Mouse (Mus musculus) lung, embryonic 14.5 days (tissue): ENCODE results near the gene Cdc25b. TPM values are rescaled to one million over a fixed set of nuclear protein-coding genes. Genes with fewer than 3 reads are reported as not detected.

Source experiments
- ATAC-seq: fragments of 200-750 bp; cut with Nextera tagmentation; 2 replicates; pipeline ENCODE4 v1.8.0; 2017; ENCODE audit warnings: mild to moderate bottlenecking, moderate TSS enrichment, moderate library complexity; ENCODE audit not compliant: insufficient read depth
- DNase-seq: peaks from one replicate; pipeline ENCODE4 v3.0.0-alpha.2; 2015
- H3K27ac ChIP-seq: fragments of 300-500 bp; sonication (generic); 2 replicates; pipeline ENCODE4 v1.5.1; 2014; ENCODE audit warnings: low read depth, mild to moderate bottlenecking, moderate library complexity
- H3K27me3 ChIP-seq: fragments of 300-500 bp; sonication (generic); 2 replicates; pipeline ENCODE4 v1.6.1; 2014; ENCODE audit warnings: low read length, control low read depth; ENCODE audit not compliant: insufficient read depth
- H3K36me3 ChIP-seq: fragments of 300-500 bp; sonication (generic); 2 replicates; pipeline ENCODE4 v1.6.1; 2014; ENCODE audit warnings: control low read depth; ENCODE audit not compliant: insufficient read depth
- H3K4me1 ChIP-seq: fragments of 300-500 bp; sonication (generic); 2 replicates; pipeline ENCODE4 v1.6.1; 2014; ENCODE audit warnings: antibody characterized with exemption, control low read depth; ENCODE audit not compliant: insufficient read depth
- H3K4me2 ChIP-seq: fragments of 300-500 bp; sonication (generic); 2 replicates; pipeline ENCODE4 v1.6.1; 2014; ENCODE audit warnings: mild to moderate bottlenecking
- H3K4me3 ChIP-seq: fragments of 300-500 bp; sonication (generic); 2 replicates; pipeline ENCODE4 v1.5.1; 2014; ENCODE audit warnings: low read depth, low read length
- H3K9ac ChIP-seq: fragments of 300-500 bp; sonication (generic); 2 replicates; pipeline ENCODE4 v1.6.1; 2014
- H3K9me3 ChIP-seq: fragments of 300-500 bp; sonication (generic); 2 replicates; pipeline ENCODE4 v1.6.1; 2016; ENCODE audit warnings: low read depth, low read length, control low read depth
- CTCF ChIP-seq: IDR thresholded peaks from 2 replicates; pipeline ENCODE4 v1.5.1; 2016; ENCODE audit warnings: antibody characterized with exemption, low read depth
- WGBS: fragments of 180-500 bp; shearing (Covaris S2); extraction: QIAGEN DNeasy Blood & Tissue Kit; methylation state at CpG from one replicate; pipeline ENCODE4 v1.1.7; 2014; 5-methylcytosine and 5-hydroxymethylcytosine counted together
- polyA plus RNA-seq: library from polyadenylated mRNA; unstranded; fragments of >200 nt; fragmentation: Nextera tagmentation; extraction: Ambion mirVana; gene quantifications from 2 replicates; pipeline ENCODE4 v1.2.1, GENCODE M21; 2014

Cdc25b gene
- polyA plus RNA-seq, 1 experiment from 2014 or later = 59.6 TPM

DNA sequence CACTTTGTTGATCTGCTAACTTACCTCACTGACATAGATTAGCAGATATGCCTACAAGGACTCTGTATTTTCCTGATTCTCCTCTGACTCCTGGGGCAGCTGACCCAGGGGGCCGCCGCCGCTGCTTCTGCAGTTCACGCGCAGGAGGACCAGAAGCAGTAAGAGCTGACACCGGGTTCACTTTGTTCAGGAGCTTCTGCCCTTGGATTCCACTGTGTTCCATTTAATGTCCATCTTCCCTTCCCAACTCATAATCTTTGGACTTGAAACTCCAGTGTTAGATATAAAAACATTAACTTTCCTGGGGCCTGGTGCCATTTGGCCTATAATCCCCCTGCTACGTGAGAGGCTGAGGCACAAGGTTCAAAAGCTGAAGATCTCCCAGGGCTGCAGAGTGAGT lies 22.8 kb upstream of the Cdc25b start:
- H3K27me3 ChIP-seq = no peaks in the 10 kb centered on the region
- no peak for DNase-seq
- no peak for TF ChIP-seq CTCF
- H3K9me3 ChIP-seq = no peaks in the 10 kb centered on the region
- no peak overlapping the region for H3K4me3 ChIP-seq
- no peak overlapping the region for H3K27ac ChIP-seq
- H3K4me1 ChIP-seq = 0 out of 2 replicates have a peak, but pooled peaks cover under 1% of the 10 kb centered on the region
- no peak overlapping the region for H3K4me2 ChIP-seq
- ATAC-seq = no peak
- no peaks in the 10 kb centered on the region for H3K36me3 ChIP-seq
- H3K9ac ChIP-seq = no peak overlapping the region
- 65% methylated on average over 7 of the region's 7 CpGs for WGBS

- H3K4me1 ChIP-seq = no peaks in the 10 kb centered on the region
- DNase-seq (no peak), ATAC-seq (no peak)
- no peak for TF ChIP-seq CTCF
- no peaks in the 10 kb centered on the region for H3K36me3 ChIP-seq
- WGBS = 85% methylated on average over 2 of the region's 2 CpGs
- no peak overlapping the region for H3K4me3 ChIP-seq
- H3K4me2 ChIP-seq = no peak overlapping the region
- no peaks in the 10 kb centered on the region for H3K9me3 ChIP-seq
- H3K27ac ChIP-seq = no peak overlapping the region
- H3K27me3 ChIP-seq = peaks cover 10% of the 10 kb centered on the region
- no peak overlapping the region for H3K9ac ChIP-seq
These were observed 20.6 kb upstream of the Cdc25b start for GRCm38 (mm10) chr2:131166172-131166571.

GRCm38 (mm10) chr2:131167984-131168383 lies 18.8 kb upstream of the Cdc25b start:
- H3K36me3 ChIP-seq = no peaks in the 10 kb centered on the region
- peaks cover 28% of the 10 kb centered on the region for H3K27me3 ChIP-seq
- H3K9me3 ChIP-seq = no peaks in the 10 kb centered on the region
- no peak overlapping the region for H3K27ac ChIP-seq
- 73% methylated on average over 6 of the region's 6 CpGs for WGBS
- DNase-seq = no peak
- no peak overlapping the region for H3K9ac ChIP-seq
- H3K4me1 ChIP-seq = no peaks in the 10 kb centered on the region
- no peak overlapping the region for H3K4me2 ChIP-seq
- no peak for TF ChIP-seq CTCF
- H3K4me3 ChIP-seq = no peak overlapping the region
- ATAC-seq = no peak

GRCm38 (mm10) chr2:131168914-131169313 lies 17.8 kb upstream of the Cdc25b start:
- Histone ChIP-seq H3K27ac (no peak overlapping the region), H3K4me2 (no peak overlapping the region), H3K9me3 (no peaks in the 10 kb centered on the region), H3K9ac (no peak overlapping the region), H3K4me3 (no peak overlapping the region), H3K4me1 (no peaks in the 10 kb centered on the region), H3K27me3 (peaks cover 30% of the 10 kb centered on the region), H3K36me3 (no peaks in the 10 kb centered on the region)
- 60% methylated on average over 1 of the region's 1 CpGs for WGBS
- no peak for TF ChIP-seq CTCF
- ATAC-seq (0 out of 2 replicates have a peak, but pooled peaks have one; percentile 19), DNase-seq (no peak)

DNA sequence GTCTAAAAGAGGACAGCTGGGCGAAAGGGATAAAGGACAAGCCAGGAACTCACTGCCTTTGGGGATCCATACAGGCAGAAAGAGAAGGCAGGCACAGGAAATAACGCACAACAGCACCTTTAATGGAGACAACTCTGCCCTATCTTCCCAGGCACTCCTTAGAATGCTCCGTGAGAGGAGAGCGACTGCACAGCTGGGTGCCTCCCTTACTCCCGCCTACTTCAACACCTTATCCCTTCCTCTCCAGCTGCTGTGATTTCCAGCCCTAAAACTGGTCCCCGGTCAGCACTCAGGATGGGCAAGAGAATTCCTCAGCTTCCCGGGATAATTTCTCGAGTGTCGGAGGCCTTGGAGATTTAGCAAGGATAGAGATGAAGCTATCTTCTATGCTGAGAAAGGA lies 15.8 kb upstream of the Cdc25b start:
- DNase-seq = no peak
- Histone ChIP-seq H3K36me3 (0 out of 2 replicates have a peak, but pooled peaks cover 1% of the 10 kb centered on the region), H3K27me3 (peaks cover 30% of the 10 kb centered on the region), H3K4me1 (no peaks in the 10 kb centered on the region; the same call in 1 of the 2 replicates), H3K9me3 (no peaks in the 10 kb centered on the region), H3K4me2 (peak overlapping the region; percentile 50; the same call in 1 of the 2 replicates), H3K27ac (no peak overlapping the region), H3K4me3 (0 out of 2 replicates have a peak overlapping the region, but pooled peaks have one; percentile 20), H3K9ac (no peak overlapping the region)
- 19% methylated on average over 9 of the region's 9 CpGs for WGBS
- TF ChIP-seq CTCF = no peak
- no peak for ATAC-seq

DNA sequence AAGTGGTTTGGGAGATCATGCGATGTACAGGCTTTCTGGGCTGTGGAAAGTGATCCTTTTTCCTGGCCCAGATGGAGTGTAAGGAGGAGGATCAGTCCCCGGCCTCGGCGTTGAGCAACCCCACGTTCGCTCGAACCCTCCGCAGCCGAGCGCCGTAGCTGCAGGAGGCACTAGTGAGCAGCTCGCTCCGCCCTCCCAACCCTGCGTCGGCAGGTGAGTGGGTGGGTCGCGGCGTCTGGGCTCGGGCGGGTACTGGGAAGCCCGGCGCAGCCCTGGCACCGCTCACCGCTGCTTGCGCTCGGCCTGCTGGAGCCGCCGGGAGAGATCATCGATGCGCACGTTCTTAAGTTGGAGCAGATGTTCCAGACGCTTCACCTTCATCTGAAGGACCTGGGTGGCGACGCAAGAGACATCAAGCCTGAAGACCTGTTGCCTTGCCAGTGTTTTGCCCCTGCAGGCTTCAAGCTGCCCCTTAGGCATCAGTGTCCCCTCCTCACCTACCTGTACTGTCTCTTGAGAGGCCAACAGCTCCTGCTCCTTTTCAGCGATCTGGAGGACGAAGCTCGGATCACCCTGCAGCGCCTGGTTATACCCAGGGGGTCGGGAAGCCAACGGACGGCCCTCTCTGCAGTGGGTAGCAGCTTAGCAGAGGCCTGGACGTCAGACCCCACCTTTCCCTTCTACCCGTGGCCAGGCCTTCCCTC lies 15.2 kb upstream of the Cdc25b start:
- ATAC-seq = no peak
- H3K4me3 ChIP-seq = peak overlapping the region; percentile 20
- peaks cover 1% of the 10 kb centered on the region for H3K4me1 ChIP-seq
- H3K27ac ChIP-seq = no peak overlapping the region
- H3K9me3 ChIP-seq = no peaks in the 10 kb centered on the region
- H3K9ac ChIP-seq = no peak overlapping the region; the same call in 1 of the 2 replicates
- TF ChIP-seq CTCF = peak; percentile 37; the same call in 1 of the 2 replicates
- peaks cover 6% of the 10 kb centered on the region; the same call in 1 of the 2 replicates for H3K36me3 ChIP-seq
- peak overlapping the region; percentile 50 for H3K4me2 ChIP-seq
- WGBS = 9% methylated on average over 43 of the region's 43 CpGs
- DNase-seq = peak; percentile 40
- peaks cover 30% of the 10 kb centered on the region for H3K27me3 ChIP-seq

- Histone ChIP-seq H3K4me3 (no peak overlapping the region), H3K36me3 (peaks cover 13% of the 10 kb centered on the region; the same call in 1 of the 2 replicates), H3K27ac (no peak overlapping the region), H3K4me2 (no peak overlapping the region), H3K9ac (no peak overlapping the region), H3K4me1 (peaks cover 8% of the 10 kb centered on the region), H3K27me3 (peaks cover 30% of the 10 kb centered on the region), H3K9me3 (no peaks in the 10 kb centered on the region)
- TF ChIP-seq CTCF = no peak
- WGBS = 52% methylated on average over 9 of the region's 9 CpGs
- DNase-seq = no peak
- no peak for ATAC-seq
These were observed 14.4 kb upstream of the Cdc25b start for GRCm38 (mm10) chr2:131172322-131172721.
